Mouse (Mus musculus): ENCODE measurements around the gene Gm26602. TPM values are rescaled to one million over a fixed set of nuclear protein-coding genes. Genes with fewer than 3 reads are reported as not detected.

The Gm26602 gene
- polyA plus RNA-seq (2017; shearing (Covaris generic)) = 10 to 100 TPM; 10.9 to 15.4 TPM

GRCm38 (mm10) chr10:79910556-79910955 lies at the start of gene Gm26602:
Gm26602 (plus strand) TSS chr10:79910856.

GRCm38 (mm10) chr10:79874290-79874862 lies 36.3 kb upstream of the Gm26602 start, which contains the start of the genes Prtn3 and Plppr3:
Prtn3 (plus strand) TSS chr10:79874476.
Plppr3 (minus strand) TSS chr10:79874634.

GRCm38 (mm10) chr10:79886054-79886453 lies 24.6 kb upstream of the Gm26602 start, which contains the start of gene Elane:
Elane (plus strand) TSS chr10:79886247.

GRCm38 (mm10) chr10:79890670-79891069 lies 20.0 kb upstream of the Gm26602 start, which contains the start of gene Cfd:
Cfd (plus strand) TSS chr10:79890853.

GRCm38 (mm10) chr10:79908167-79909091 lies 2.2 kb upstream of the Gm26602 start, which contains the start of gene Med16:
Med16 (minus strand) TSS chr10:79908923.

GRCm38 (mm10) chr10:79916808-79917531 lies 6.3 kb downstream of the Gm26602 start, which contains the start of gene Kiss1r:
Kiss1r (plus strand) TSS chr10:79916971.

GRCm38 (mm10) chr10:79920958-79921535 lies 10.4 kb downstream of the Gm26602 start, which contains the start of gene R3hdm4:
R3hdm4 (minus strand) TSS chr10:79921208.

GRCm38 (mm10) chr10:79926491-79927323 lies 16.1 kb downstream of the Gm26602 start, which contains the start of gene Arid3a:
Arid3a (plus strand) TSS chr10:79927043.

GRCm38 (mm10) chr10:79959847-79960601 lies 49.4 kb downstream of the Gm26602 start, which contains the start of gene Wdr18:
Wdr18 (plus strand) TSS chr10:79960152.

Other genes starting within 250 kb of the Gm26602 start
- gene Madcam1, start 246.3 kb upstream of the Gm26602 start, polyA plus RNA-seq (2017; shearing (Covaris generic)) = 1 to 10 TPM in 1 of 2 experiments, not detected in 1; 1.6 TPM
- 10 to 100 TPM; 40.8 to 60.9 TPM for gene Tpgs1, start 241.5 kb upstream of the Gm26602 start, polyA plus RNA-seq (2017; shearing (Covaris generic))
- 10 to 100 TPM; 87.7 to 88.0 TPM for gene Cdc34, start 228.7 kb upstream of the Gm26602 start, polyA plus RNA-seq (2017; shearing (Covaris generic))
- 1 to 10 TPM; 1.1 to 3.0 TPM for gene Gzmm, start 221.8 kb upstream of the Gm26602 start, polyA plus RNA-seq (2017; shearing (Covaris generic))
- gene Bsg, start 206.4 kb upstream of the Gm26602 start, polyA plus RNA-seq (2017; shearing (Covaris generic)) = 100 to 1,000 TPM; 235 to 253 TPM
- gene Hcn2, start 194.2 kb upstream of the Gm26602 start, polyA plus RNA-seq (2017; shearing (Covaris generic)) = under 1 TPM in 1 of 2 experiments, not detected in 1; 0.13 TPM
- gene Polrmt, start 164.3 kb upstream of the Gm26602 start, polyA plus RNA-seq (2017; shearing (Covaris generic)) = 10 to 100 TPM; 41.3 to 47.1 TPM
- under 1 TPM; 0.12 to 0.55 TPM for gene Fgf22, start 155.8 kb upstream of the Gm26602 start, polyA plus RNA-seq (2017; shearing (Covaris generic))
- gene Rnf126, start 143.9 kb upstream of the Gm26602 start, polyA plus RNA-seq (2017; shearing (Covaris generic)) = 10 to 100 TPM; 47.4 to 52.3 TPM
- gene Fstl3, start 133.6 kb upstream of the Gm26602 start, polyA plus RNA-seq (2017; shearing (Covaris generic)) = under 1 TPM; 0.13 to 0.51 TPM
- not detected for gene Prss57, start 119.9 kb upstream of the Gm26602 start, polyA plus RNA-seq (2017; shearing (Covaris generic))
- 1 to 10 TPM in 1 of 2 experiments, under 1 TPM in 1; 0.76 to 4.9 TPM for gene Palm, start 117.3 kb upstream of the Gm26602 start, polyA plus RNA-seq (2017; shearing (Covaris generic))
- 1 to 10 TPM in 1 of 2 experiments, not detected in 1; 2.1 TPM for gene Misp, start 89.9 kb upstream of the Gm26602 start, polyA plus RNA-seq (2017; shearing (Covaris generic))
- gene Ptbp1, start 56.4 kb upstream of the Gm26602 start, polyA plus RNA-seq (2017; shearing (Covaris generic)) = 100 to 1,000 TPM; 239 to 286 TPM
- under 1 TPM in 1 of 2 experiments, not detected in 1; 0.34 TPM for gene Prtn3, start 36.4 kb upstream of the Gm26602 start, polyA plus RNA-seq (2017; shearing (Covaris generic))
- gene Plppr3, start 36.2 kb upstream of the Gm26602 start, polyA plus RNA-seq (2017; shearing (Covaris generic)) = 1 to 10 TPM; 2.7 to 4.4 TPM
- gene Elane, start 24.6 kb upstream of the Gm26602 start, polyA plus RNA-seq (2017; shearing (Covaris generic)) = not detected
- gene Cfd, start 20.0 kb upstream of the Gm26602 start, polyA plus RNA-seq (2017; shearing (Covaris generic)) = not detected
- gene Med16, start 1.9 kb upstream of the Gm26602 start, polyA plus RNA-seq (2017; shearing (Covaris generic)) = 10 to 100 TPM; 30.5 to 30.7 TPM
- gene Kiss1r, start 6.1 kb downstream of the Gm26602 start, polyA plus RNA-seq (2017; shearing (Covaris generic)) = under 1 TPM; 0.09 to 0.57 TPM
- 100 to 1,000 TPM; 160 to 181 TPM for gene R3hdm4, start 10.4 kb downstream of the Gm26602 start, polyA plus RNA-seq (2017; shearing (Covaris generic))
- gene Arid3a, start 16.2 kb downstream of the Gm26602 start, polyA plus RNA-seq (2017; shearing (Covaris generic)) = 1 to 10 TPM; 6.9 to 8.9 TPM
- 10 to 100 TPM; 63.3 to 64.9 TPM for gene Wdr18, start 49.3 kb downstream of the Gm26602 start, polyA plus RNA-seq (2017; shearing (Covaris generic))
- under 1 TPM; 0.10 to 0.83 TPM for gene Grin3b, start 59.9 kb downstream of the Gm26602 start, polyA plus RNA-seq (2017; shearing (Covaris generic))
- gene Tmem259, start 73.5 kb downstream of the Gm26602 start, polyA plus RNA-seq (2017; shearing (Covaris generic)) = 10 to 100 TPM; 22.6 to 30.0 TPM
- gene Cnn2, start 77.7 kb downstream of the Gm26602 start, polyA plus RNA-seq (2017; shearing (Covaris generic)) = 100 to 1,000 TPM; 843 to 967 TPM
- gene Abca7, start 85.6 kb downstream of the Gm26602 start, polyA plus RNA-seq (2017; shearing (Covaris generic)) = 10 to 100 TPM; 49.6 to 55.9 TPM
- gene Arhgap45, start 105.8 kb downstream of the Gm26602 start, polyA plus RNA-seq (2017; shearing (Covaris generic)) = 100 to 1,000 TPM; 728 to 884 TPM
- 100 to 1,000 TPM; 196 TPM for gene Polr2e, start 128.9 kb downstream of the Gm26602 start, polyA plus RNA-seq (2017; shearing (Covaris generic))
- gene Gpx4, start 136.3 kb downstream of the Gm26602 start, polyA plus RNA-seq (2017; shearing (Covaris generic)) = 100 to 1,000 TPM; 386 to 437 TPM
- 10 to 100 TPM; 60.6 to 60.7 TPM for gene Sbno2, start 194.7 kb downstream of the Gm26602 start, polyA plus RNA-seq (2017; shearing (Covaris generic))
- 10 to 100 TPM; 27.4 to 49.1 TPM for gene Stk11, start 204.9 kb downstream of the Gm26602 start, polyA plus RNA-seq (2017; shearing (Covaris generic))
- gene Atp5d, start 227.8 kb downstream of the Gm26602 start, polyA plus RNA-seq (2017; shearing (Covaris generic)) = 100 to 1,000 TPM; 349 to 389 TPM
- 1 to 10 TPM; 2.3 to 2.4 TPM for gene Cbarp, start 230.0 kb downstream of the Gm26602 start, polyA plus RNA-seq (2017; shearing (Covaris generic))
- gene Midn, start 237.4 kb downstream of the Gm26602 start, polyA plus RNA-seq (2017; shearing (Covaris generic)) = 1 to 10 TPM; 5.0 to 9.6 TPM